Mouse (Mus musculus) limb, embryonic 11.5 days (tissue): ENCODE results near the gene Fig4. TPM values are rescaled to one million over a fixed set of nuclear protein-coding genes. Genes with fewer than 3 reads are reported as not detected.

Experiments
- ATAC-seq: fragments of 200-750 bp; cut with Nextera tagmentation; 2 replicates; pipeline ENCODE4 v1.8.0; 2017; ENCODE audit warnings: low read depth; ENCODE audit not compliant: insufficient number of reproducible peaks, low FRiP score, low TSS enrichment
- DNase-seq: peaks from one replicate; pipeline ENCODE4 v3.0.0-alpha.2; 2015; ENCODE audit warnings: low spot score
- H3K27ac ChIP-seq: fragments of 300-500 bp; sonication (generic); replicated peaks from 2 replicates; pipeline ENCODE4 v1.5.1; 2014; ENCODE audit warnings: low read depth, mild to moderate bottlenecking, low read length
- H3K27me3 ChIP-seq: fragments of 300-500 bp; sonication (generic); 2 replicates; pipeline ENCODE4 v1.6.1; 2014; ENCODE audit warnings: mild to moderate bottlenecking, low read length, mixed read lengths; ENCODE audit not compliant: control insufficient read depth, insufficient read depth
- H3K36me3 ChIP-seq: fragments of 300-500 bp; sonication (generic); 2 replicates; pipeline ENCODE4 v1.6.1; 2014; ENCODE audit warnings: mild to moderate bottlenecking, low read length, moderate library complexity, mixed read lengths; ENCODE audit not compliant: control insufficient read depth, insufficient read depth
- H3K4me1 ChIP-seq: fragments of 300-500 bp; sonication (generic); 2 replicates; pipeline ENCODE4 v1.6.1; 2014; ENCODE audit warnings: low read length, mixed read lengths; ENCODE audit not compliant: control insufficient read depth, insufficient read depth
- H3K4me2 ChIP-seq: fragments of 300-500 bp; sonication (generic); 2 replicates; pipeline ENCODE4 v1.6.1; 2014; ENCODE audit warnings: low read depth, mild to moderate bottlenecking, moderate library complexity; ENCODE audit not compliant: severe bottlenecking
- H3K4me3 ChIP-seq: fragments of 300-500 bp; sonication (generic); 2 replicates; pipeline ENCODE4 v1.5.1; 2014; ENCODE audit warnings: low read depth, low read length
- H3K9ac ChIP-seq: fragments of 300-500 bp; sonication (generic); 2 replicates; pipeline ENCODE4 v1.6.1; 2014; ENCODE audit warnings: mild to moderate bottlenecking, low read length
- H3K9me3 ChIP-seq: fragments of 300-500 bp; sonication (generic); 2 replicates; pipeline ENCODE4 v1.6.1; 2016; ENCODE audit warnings: low read length; ENCODE audit not compliant: control insufficient read depth
- WGBS: fragments of 180-500 bp; shearing (Covaris S2); extraction: QIAGEN DNeasy Blood & Tissue Kit; methylation state at CpG from one replicate; pipeline ENCODE4 v1.1.7; 2014; 5-methylcytosine and 5-hydroxymethylcytosine counted together
- polyA plus RNA-seq: library from polyadenylated mRNA; unstranded; fragments of >200 nt; fragmentation: Nextera tagmentation; extraction: Ambion mirVana; gene quantifications from 2 replicates; pipeline ENCODE4 v1.2.1, GENCODE M21; 2014

Gene Fig4
- 13.9 and 15.1 TPM in 2 replicates for polyA plus RNA-seq

- ATAC-seq: peak; percentile 83
Observed at GRCm38 (mm10) chr10:41302689-41303431, at the start of gene Fig4. Gene Fig4, minus strand, starts transcription at chr10:41303260.

GRCm38 (mm10) chr10:41341346-41341745 lies 38.3 kb upstream of the Fig4 start:
- no peak for DNase-seq
- H3K9ac ChIP-seq: no peak overlapping the region
- H3K4me2 ChIP-seq: no peak overlapping the region
- WGBS: 86% methylated on average over 7 of the region's 7 CpGs
- no peak overlapping the region for H3K27ac ChIP-seq
- no peak for ATAC-seq
- no peak overlapping the region for H3K4me3 ChIP-seq
- H3K27me3 ChIP-seq: no peaks in the 10 kb centered on the region
- H3K9me3 ChIP-seq: no peaks in the 10 kb centered on the region
- no peaks in the 10 kb centered on the region for H3K36me3 ChIP-seq
- no peaks in the 10 kb centered on the region for H3K4me1 ChIP-seq

More at GRCm38 (mm10) chr10:41302689-41303431, at the start of gene Fig4:
- WGBS: under 1% methylated on average over 38 of the region's 38 CpGs
- no peaks in the 10 kb centered on the region for H3K4me1 ChIP-seq
- no peaks in the 10 kb centered on the region for H3K36me3 ChIP-seq
- 0 out of 2 replicates have a peak within 1 kb of the TSS, but pooled peaks have one; percentile 21 for H3K27ac ChIP-seq
- peak within 1 kb of the TSS; percentile 88 for H3K4me2 ChIP-seq
- H3K27me3 ChIP-seq: no peaks in the 10 kb centered on the region
- peak within 1 kb of the TSS; percentile 69 for H3K9ac ChIP-seq
- DNase-seq: peak; percentile 90
- no peaks in the 10 kb centered on the region for H3K9me3 ChIP-seq
- peak within 1 kb of the TSS; percentile 89 for H3K4me3 ChIP-seq

- no peak overlapping the region for H3K9ac ChIP-seq
- H3K27me3 ChIP-seq: no peaks in the 10 kb centered on the region
- 85% methylated on average over 2 of the region's 2 CpGs for WGBS
- no peak overlapping the region for H3K27ac ChIP-seq
- no peak overlapping the region for H3K4me2 ChIP-seq
- H3K4me1 ChIP-seq: no peaks in the 10 kb centered on the region
- no peaks in the 10 kb centered on the region for H3K36me3 ChIP-seq
- no peaks in the 10 kb centered on the region for H3K9me3 ChIP-seq
- DNase-seq (no peak), ATAC-seq (no peak)
- no peak overlapping the region for H3K4me3 ChIP-seq
Observed at GRCm38 (mm10) chr10:41332533-41333043, 29.5 kb upstream of the Fig4 start.

- Histone ChIP-seq H3K27ac (no peak overlapping the region), H3K4me2 (no peak overlapping the region), H3K9me3 (no peaks in the 10 kb centered on the region), H3K9ac (no peak overlapping the region), H3K4me3 (no peak overlapping the region), H3K4me1 (no peaks in the 10 kb centered on the region), H3K36me3 (no peaks in the 10 kb centered on the region), H3K27me3 (no peaks in the 10 kb centered on the region)
- 85% methylated on average over 3 of the region's 3 CpGs for WGBS
- ATAC-seq: no peak
- no peak for DNase-seq
Observed at GRCm38 (mm10) chr10:41315866-41316265, 12.8 kb upstream of the Fig4 start.

GRCm38 (mm10) chr10:41308205-41308604 lies 5.1 kb upstream of the Fig4 start:
- no peaks in the 10 kb centered on the region for H3K4me1 ChIP-seq
- no peak overlapping the region for H3K9ac ChIP-seq
- H3K27ac ChIP-seq: no peak overlapping the region
- no peak overlapping the region for H3K4me3 ChIP-seq
- no peaks in the 10 kb centered on the region for H3K36me3 ChIP-seq
- H3K9me3 ChIP-seq: no peaks in the 10 kb centered on the region
- 90% methylated on average over 4 of the region's 4 CpGs for WGBS
- ATAC-seq (no peak), DNase-seq (no peak)
- no peak overlapping the region for H3K4me2 ChIP-seq
- H3K27me3 ChIP-seq: no peaks in the 10 kb centered on the region

- ATAC-seq: no peak
Observed at GRCm38 (mm10) chr10:41304961-41305455, 1.9 kb upstream of the Fig4 start.

GRCm38 (mm10) chr10:41303639-41304444 lies 782 bp upstream of the Fig4 start, which contains the start of gene Ak9:
Gene Ak9, plus strand, starts transcription at chr10:41303980.
- Histone ChIP-seq H3K9ac (peak within 1 kb of the TSS; percentile 69), H3K4me3 (peak within 1 kb of the TSS; percentile 89), H3K9me3 (no peaks in the 10 kb centered on the region), H3K4me2 (peak within 1 kb of the TSS; percentile 88), H3K27me3 (no peaks in the 10 kb centered on the region), H3K4me1 (no peaks in the 10 kb centered on the region), H3K27ac (0 out of 2 replicates have a peak within 1 kb of the TSS, but pooled peaks have one; percentile 21), H3K36me3 (no peaks in the 10 kb centered on the region)
- peak; percentile 80 for ATAC-seq
- under 1% methylated on average over 25 of the region's 25 CpGs for WGBS
- DNase-seq: peak; percentile 89

More at GRCm38 (mm10) chr10:41304961-41305455, 1.9 kb upstream of the Fig4 start:
- no peaks in the 10 kb centered on the region for H3K27me3 ChIP-seq
- no peaks in the 10 kb centered on the region for H3K36me3 ChIP-seq
- no peak overlapping the region for H3K4me3 ChIP-seq
- H3K9ac ChIP-seq: no peak overlapping the region
- no peaks in the 10 kb centered on the region for H3K9me3 ChIP-seq
- WGBS: 72% methylated on average over 9 of the region's 9 CpGs
- no peak overlapping the region for H3K27ac ChIP-seq
- H3K4me2 ChIP-seq: no peak overlapping the region
- no peaks in the 10 kb centered on the region for H3K4me1 ChIP-seq
- no peak for DNase-seq

GRCm38 (mm10) chr10:41300161-41300560 lies 2.9 kb downstream of the Fig4 start:
- H3K9ac ChIP-seq: no peak overlapping the region
- no peak overlapping the region for H3K4me2 ChIP-seq
- WGBS: 80% methylated on average over 1 of the region's 1 CpGs
- no peak overlapping the region for H3K4me3 ChIP-seq
- H3K4me1 ChIP-seq: no peaks in the 10 kb centered on the region
- DNase-seq: no peak
- H3K27ac ChIP-seq: no peak overlapping the region
- no peak for ATAC-seq
- H3K9me3 ChIP-seq: no peaks in the 10 kb centered on the region
- no peaks in the 10 kb centered on the region for H3K27me3 ChIP-seq
- no peaks in the 10 kb centered on the region for H3K36me3 ChIP-seq
